Mouse (Mus musculus) liver, embryonic 14 days (tissue): ENCODE data around the gene Specc1. TPM values are rescaled to one million over a fixed set of nuclear protein-coding genes. Genes with fewer than 3 reads are reported as not detected.

Experiments
- polyA plus RNA-seq: library from polyadenylated mRNA; depleted of rRNA; stranded (reverse); fragments of >200 nt; gene quantifications from 2 replicates; pipeline ENCODE4 v1.2.3, GENCODE M21; 2012; rRNA removed

Gene Specc1
- polyA plus RNA-seq: 21.2 and 25.7 TPM in 2 replicates

DNA sequence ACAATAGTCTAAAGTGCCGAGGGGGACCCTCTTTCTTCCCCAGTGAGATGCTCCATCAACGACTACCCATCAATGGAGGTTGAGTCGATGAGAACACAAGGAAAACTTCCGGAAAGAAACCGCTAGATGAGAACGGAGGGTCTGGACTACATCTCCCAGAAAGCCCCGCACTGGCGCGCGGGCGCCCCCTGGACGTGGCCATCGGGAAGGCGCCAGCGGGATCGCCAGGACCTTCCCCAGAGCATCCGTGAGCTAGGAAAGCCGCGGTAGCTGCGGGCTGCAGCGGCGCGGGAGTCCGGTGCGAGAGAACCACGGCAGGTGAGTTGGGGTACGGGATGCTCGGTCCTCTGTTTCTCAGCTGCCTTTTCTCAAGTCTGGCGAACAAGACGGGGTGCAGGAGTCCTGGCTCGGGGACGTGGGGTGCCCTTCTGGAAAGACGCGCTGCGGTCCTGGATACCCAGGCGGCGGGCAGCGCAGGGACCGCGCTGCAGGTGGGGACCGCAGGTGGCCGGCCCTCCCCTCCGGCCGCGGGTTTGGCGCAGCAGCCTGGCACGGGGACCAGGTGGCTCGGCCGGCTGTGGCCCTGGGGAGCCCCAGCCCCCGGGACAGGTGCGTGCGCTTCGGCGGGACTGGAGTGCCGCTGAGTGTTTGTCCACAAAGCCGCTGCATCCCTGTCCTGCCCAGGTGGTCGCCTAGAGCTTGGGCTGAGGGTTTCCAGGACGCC, at the start of gene Specc1:
TSS of gene Specc1 (plus strand) at position 192 of the 724 bp plus-strand sequence.

DNA sequence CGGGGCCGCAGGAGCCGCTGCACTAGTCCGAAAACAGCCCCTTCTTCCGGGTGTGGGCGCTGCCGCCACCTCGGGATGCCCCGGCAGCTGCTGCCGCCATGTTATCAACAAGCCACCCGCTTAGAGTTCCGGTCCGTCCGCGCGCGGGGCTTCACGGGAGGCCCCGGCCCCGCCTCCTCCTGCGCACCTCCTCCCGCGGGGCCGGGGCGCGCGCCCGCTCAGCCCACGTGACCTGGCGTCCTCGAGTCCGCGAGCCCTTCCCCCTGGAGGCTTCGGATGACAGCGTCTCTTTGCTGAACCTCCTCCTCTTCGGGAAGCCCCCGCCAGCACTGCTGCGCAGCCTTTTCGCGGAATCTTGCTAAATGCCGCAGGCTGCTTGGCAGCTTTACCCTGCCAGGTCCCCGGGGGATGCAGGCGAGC, 26.5 kb upstream of the Specc1 start, which contains the start of gene Akap10:
TSS of gene Akap10 (minus strand) at position 155 of the 420 bp plus-strand sequence.

DNA sequence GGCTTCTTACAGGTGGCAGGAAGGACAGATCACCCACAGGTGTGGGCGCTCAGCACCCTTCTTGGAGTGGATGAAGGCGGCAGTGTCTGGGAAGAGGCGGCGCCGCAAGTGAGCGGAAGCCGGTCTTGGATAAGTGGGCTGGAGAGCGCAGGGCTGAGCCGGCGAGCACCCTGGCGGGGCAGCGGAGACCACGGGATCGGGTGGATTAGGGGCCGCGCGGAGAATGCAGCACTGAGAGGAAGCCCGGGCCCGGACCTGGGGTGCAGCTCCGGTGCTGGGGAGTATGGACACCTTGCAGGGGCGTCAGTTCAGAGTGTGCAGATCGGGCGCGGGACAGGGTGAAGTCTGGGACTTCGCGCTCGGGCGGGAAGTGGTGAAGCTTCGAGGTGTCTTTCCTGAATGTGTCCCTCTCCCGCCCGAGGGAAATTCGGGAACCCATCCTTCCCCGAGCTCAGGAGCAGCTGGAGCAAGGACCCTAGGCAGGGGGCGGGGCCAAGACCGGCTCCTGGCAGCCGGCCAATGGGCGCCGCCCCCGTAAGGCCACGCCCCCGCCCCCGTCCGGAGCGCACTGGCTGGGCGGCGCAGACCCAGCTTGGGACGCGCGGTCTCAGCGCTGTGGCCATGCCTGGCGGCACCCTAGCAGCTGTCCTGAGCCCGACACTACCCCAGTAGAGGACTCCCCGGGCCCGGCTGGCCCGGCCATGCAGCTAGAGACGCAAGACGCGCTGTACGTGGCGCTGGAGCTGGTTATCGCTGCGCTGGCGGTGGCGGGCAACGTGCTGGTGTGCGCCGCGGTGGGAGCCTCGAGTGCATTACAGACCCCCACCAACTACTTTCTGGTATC, 292.1 kb downstream of the Specc1 start, which contains the start of gene Adora2b:
TSS of gene Adora2b (plus strand) at position 584 of the 844 bp plus-strand sequence.

Other genes with a start within 250 kb of the Specc1 start
- not detected in 2 replicates for gene Slc5a10, start 235.9 kb upstream of the Specc1 start, polyA plus RNA-seq
- 6.9 and 7.5 TPM in 2 replicates for gene Prpsap2, start 194.7 kb upstream of the Specc1 start, polyA plus RNA-seq
- 2.7 and 3.0 TPM in 2 replicates for gene Ulk2, start 101.7 kb upstream of the Specc1 start, polyA plus RNA-seq
- 6.8 and 7.6 TPM in 2 replicates for gene Akap10, start 26.5 kb upstream of the Specc1 start, polyA plus RNA-seq